Mouse (Mus musculus): ENCODE measurements around the gene Chst11.
"Not testable (repeated sequence)": the region's sequence is repeated elsewhere in the genome, so short reads cannot be mapped to it uniquely, and the experiment has no call there.

Gene Chst11

GRCm38 (mm10) chr10:83111046-83111445 is 125.7 kb downstream of the Chst11 start:
- DNase-seq (ENCODE audit: low read depth), result no peak

- no peak for DNase-seq (ENCODE audit: low read depth)
These were observed 127.0 kb downstream of the Chst11 start for GRCm38 (mm10) chr10:83112345-83112744.

- DNase-seq (ENCODE audit: low read depth), result no peak
These were observed 129.3 kb downstream of the Chst11 start for GRCm38 (mm10) chr10:83114564-83114963.

GRCm38 (mm10) chr10:83116889-83117288 is 131.6 kb downstream of the Chst11 start:
- DNase-seq (ENCODE audit: low read depth), result no peak

- DNase-seq (ENCODE audit: low read depth), result no peak
These were observed 132.6 kb downstream of the Chst11 start for GRCm38 (mm10) chr10:83117851-83118250.

GRCm38 (mm10) chr10:83118613-83119012 is 133.3 kb downstream of the Chst11 start:
- DNase-seq (ENCODE audit: low read depth), result no peak

GRCm38 (mm10) chr10:83119016-83119415 is 133.7 kb downstream of the Chst11 start:
- DNase-seq (ENCODE audit: low read depth), result no peak

- not testable (repeated sequence) for DNase-seq (ENCODE audit: low read depth)
These were observed 134.2 kb downstream of the Chst11 start for GRCm38 (mm10) chr10:83119461-83119860.

GRCm38 (mm10) chr10:83119909-83120308 is 134.6 kb downstream of the Chst11 start:
- DNase-seq (ENCODE audit: low read depth), result no peak

GRCm38 (mm10) chr10:83120938-83121337 is 135.6 kb downstream of the Chst11 start:
- no peak for DNase-seq (ENCODE audit: low read depth)

- DNase-seq (ENCODE audit: low read depth), result no peak
These were observed 139.3 kb downstream of the Chst11 start for GRCm38 (mm10) chr10:83124560-83124959.

GRCm38 (mm10) chr10:83126447-83126846 is 141.1 kb downstream of the Chst11 start:
- no peak for DNase-seq (ENCODE audit: low read depth)

- no peak for DNase-seq (ENCODE audit: low read depth)
These were observed 143.1 kb downstream of the Chst11 start for GRCm38 (mm10) chr10:83128435-83128834.

GRCm38 (mm10) chr10:83129624-83130218 is 144.4 kb downstream of the Chst11 start:
- no peak for DNase-seq (ENCODE audit: low read depth)

- no peak for DNase-seq (ENCODE audit: low read depth)
These were observed 145.3 kb downstream of the Chst11 start for GRCm38 (mm10) chr10:83130611-83131010.

GRCm38 (mm10) chr10:83131884-83132283 is 146.6 kb downstream of the Chst11 start:
- DNase-seq (ENCODE audit: low read depth), result no peak

- no peak for DNase-seq (ENCODE audit: low read depth)
These were observed 148.7 kb downstream of the Chst11 start for GRCm38 (mm10) chr10:83133866-83134570.

GRCm38 (mm10) chr10:83134896-83135295 is 149.6 kb downstream of the Chst11 start:
- no peak for DNase-seq (ENCODE audit: low read depth)

- DNase-seq (ENCODE audit: low read depth), result no peak
These were observed 150.7 kb downstream of the Chst11 start for GRCm38 (mm10) chr10:83135963-83136362.

- no peak for DNase-seq (ENCODE audit: low read depth)
These were observed 151.8 kb downstream of the Chst11 start for GRCm38 (mm10) chr10:83137103-83137502.

- no peak for DNase-seq (ENCODE audit: low read depth)
These were observed 154.0 kb downstream of the Chst11 start for GRCm38 (mm10) chr10:83139276-83139675.

GRCm38 (mm10) chr10:83140258-83140936 is 155.1 kb downstream of the Chst11 start:
- DNase-seq (ENCODE audit: low read depth), result no peak

GRCm38 (mm10) chr10:83141434-83141833 is 156.1 kb downstream of the Chst11 start:
- DNase-seq (ENCODE audit: low read depth), result no peak
